Mouse (Mus musculus) hindbrain, embryonic 12.5 days (tissue): ENCODE data around the gene Tmcc1. TPM values are rescaled to one million over a fixed set of nuclear protein-coding genes. Genes with fewer than 3 reads are reported as not detected.
A peak's percentile ranks its signal among the peaks of the same experiment; 100 is the strongest.
"Not testable (repeated sequence)": the region's sequence is repeated elsewhere in the genome, so short reads cannot be mapped to it uniquely, and the experiment has no call there.

Source experiments
- ATAC-seq: fragments of 200-750 bp; cut with Nextera tagmentation; 2 replicates; pipeline ENCODE4 v1.8.0; 2017; ENCODE audit warnings: moderate TSS enrichment; ENCODE audit not compliant: low FRiP score
- H3K27ac ChIP-seq: fragments of 300-500 bp; sonication (generic); 2 replicates; pipeline ENCODE4 v1.5.1; 2016; ENCODE audit warnings: mild to moderate bottlenecking
- H3K27me3 ChIP-seq: fragments of 300-500 bp; sonication (generic); 2 replicates; pipeline ENCODE4 v1.6.1; 2016; ENCODE audit warnings: mild to moderate bottlenecking
- H3K36me3 ChIP-seq: fragments of 300-500 bp; sonication (generic); 2 replicates; pipeline ENCODE4 v1.6.1; 2016; ENCODE audit warnings: mild to moderate bottlenecking
- H3K4me1 ChIP-seq: fragments of 300-500 bp; sonication (generic); 2 replicates; pipeline ENCODE4 v1.6.1; 2016
- H3K4me2 ChIP-seq: fragments of 300-500 bp; sonication (generic); replicated peaks from 2 replicates; pipeline ENCODE4 v1.6.1; 2016; ENCODE audit warnings: mild to moderate bottlenecking
- H3K4me3 ChIP-seq: fragments of 300-500 bp; sonication (generic); 2 replicates; pipeline ENCODE4 v1.5.1; 2016; ENCODE audit warnings: mild to moderate bottlenecking
- H3K9ac ChIP-seq: fragments of 300-500 bp; sonication (generic); 2 replicates; pipeline ENCODE4 v1.6.1; 2016; ENCODE audit warnings: mild to moderate bottlenecking, moderate library complexity
- H3K9me3 ChIP-seq: fragments of 300-500 bp; sonication (generic); replicated peaks from 2 replicates; pipeline ENCODE4 v1.6.1; 2016; ENCODE audit warnings: mild to moderate bottlenecking
- WGBS: fragments of 180-500 bp; shearing (Covaris S2); methylation state at CpG from one replicate; pipeline ENCODE4 v1.1.7; 2016; 5-methylcytosine and 5-hydroxymethylcytosine counted together
- polyA plus RNA-seq: library from polyadenylated mRNA; unstranded; fragments of >200 nt; fragmentation: Nextera tagmentation; extraction: Ambion mirVana; gene quantifications from 2 replicates; pipeline ENCODE4 v1.2.1, GENCODE M21; 2016

The Tmcc1 gene
- polyA plus RNA-seq, 1 experiment from 2014 or later, result 33.0 TPM

- Histone ChIP-seq H3K4me2 (no peak overlapping the region), H3K9me3 (no peaks in the 10 kb centered on the region), H3K36me3 (no peaks in the 10 kb centered on the region; the same call in 1 of the 2 replicates), H3K4me1 (peaks cover 3% of the 10 kb centered on the region; the same call in 1 of the 2 replicates), H3K4me3 (no peak overlapping the region), H3K9ac (no peak overlapping the region), H3K27ac (no peak overlapping the region), H3K27me3 (no peaks in the 10 kb centered on the region)
- 70% methylated on average over 2 of the region's 2 CpGs for WGBS
- ATAC-seq, result no peak
These were observed 54.0 kb downstream of the Tmcc1 start for GRCm38 (mm10) chr6:116139143-116139856.

GRCm38 (mm10) chr6:116135971-116136632 is 57.2 kb downstream of the Tmcc1 start:
- Histone ChIP-seq H3K9ac (no peak overlapping the region), H3K4me1 (no peaks in the 10 kb centered on the region; the same call in 1 of the 2 replicates), H3K36me3 (peaks cover 4% of the 10 kb centered on the region; the same call in 1 of the 2 replicates), H3K27ac (no peak overlapping the region), H3K4me3 (no peak overlapping the region), H3K27me3 (no peaks in the 10 kb centered on the region), H3K9me3 (no peaks in the 10 kb centered on the region), H3K4me2 (no peak overlapping the region)
- WGBS, result 65% methylated on average over 7 of the region's 7 CpGs
- ATAC-seq, result no peak

GRCm38 (mm10) chr6:116133756-116134155 is 59.5 kb downstream of the Tmcc1 start:
- 82% methylated on average over 8 of the region's 8 CpGs for WGBS
- Histone ChIP-seq H3K36me3 (peaks cover 4% of the 10 kb centered on the region; the same call in 1 of the 2 replicates), H3K4me1 (no peaks in the 10 kb centered on the region), H3K4me3 (no peak overlapping the region), H3K27me3 (no peaks in the 10 kb centered on the region), H3K9ac (no peak overlapping the region), H3K4me2 (no peak overlapping the region), H3K9me3 (no peaks in the 10 kb centered on the region), H3K27ac (no peak overlapping the region)
- ATAC-seq, result no peak

GRCm38 (mm10) chr6:116131771-116132170 is 61.5 kb downstream of the Tmcc1 start:
- H3K27ac ChIP-seq, result no peak overlapping the region
- H3K4me1 ChIP-seq, result no peaks in the 10 kb centered on the region
- H3K9ac ChIP-seq, result no peak overlapping the region
- H3K36me3 ChIP-seq, result peaks cover 4% of the 10 kb centered on the region; the same call in 1 of the 2 replicates
- no peaks in the 10 kb centered on the region for H3K9me3 ChIP-seq
- H3K4me3 ChIP-seq, result no peak overlapping the region
- WGBS, result 90% methylated on average over 1 of the region's 1 CpGs
- no peaks in the 10 kb centered on the region for H3K27me3 ChIP-seq
- ATAC-seq, result no peak
- H3K4me2 ChIP-seq, result no peak overlapping the region

DNA sequence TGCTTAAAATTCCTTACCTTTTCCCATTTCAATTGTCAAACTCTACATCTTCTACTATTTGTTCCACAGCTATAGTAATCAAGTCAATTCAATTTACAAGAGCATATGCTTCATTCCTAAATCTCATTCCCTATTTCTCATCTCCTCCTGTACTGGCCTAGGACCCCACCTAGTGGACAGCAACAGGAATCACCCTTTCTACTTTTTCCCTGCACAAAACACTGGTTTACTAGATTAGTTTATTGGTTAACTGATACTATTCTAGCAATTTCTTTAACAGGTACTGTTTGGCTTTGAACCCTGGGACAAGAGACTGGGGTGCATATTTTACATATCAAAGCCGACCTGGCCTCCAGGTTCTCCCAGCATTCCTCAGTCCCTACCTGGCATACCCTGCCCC is 64.6 kb downstream of the Tmcc1 start:
- H3K9me3 ChIP-seq, result no peaks in the 10 kb centered on the region
- no peak overlapping the region for H3K4me2 ChIP-seq
- no peaks in the 10 kb centered on the region for H3K36me3 ChIP-seq
- H3K27me3 ChIP-seq, result no peaks in the 10 kb centered on the region
- H3K9ac ChIP-seq, result no peak overlapping the region
- no peak for ATAC-seq
- no peak overlapping the region for H3K4me3 ChIP-seq
- WGBS, result 0% methylated on average over 1 of the region's 1 CpGs
- no peak overlapping the region for H3K27ac ChIP-seq
- no peaks in the 10 kb centered on the region for H3K4me1 ChIP-seq

GRCm38 (mm10) chr6:116127918-116128443 is 65.3 kb downstream of the Tmcc1 start:
- H3K9ac ChIP-seq, result no peak overlapping the region
- H3K4me3 ChIP-seq, result no peak overlapping the region
- no peaks in the 10 kb centered on the region for H3K36me3 ChIP-seq
- no peaks in the 10 kb centered on the region for H3K4me1 ChIP-seq
- H3K9me3 ChIP-seq, result no peaks in the 10 kb centered on the region
- H3K27ac ChIP-seq, result no peak overlapping the region
- no peak for ATAC-seq
- H3K4me2 ChIP-seq, result no peak overlapping the region
- H3K27me3 ChIP-seq, result no peaks in the 10 kb centered on the region

GRCm38 (mm10) chr6:116126577-116126976 is 66.7 kb downstream of the Tmcc1 start:
- no peak for ATAC-seq
- no peaks in the 10 kb centered on the region for H3K4me1 ChIP-seq
- no peaks in the 10 kb centered on the region for H3K27me3 ChIP-seq
- no peak overlapping the region for H3K9ac ChIP-seq
- peaks cover 10% of the 10 kb centered on the region; the same call in 1 of the 2 replicates for H3K36me3 ChIP-seq
- no peak overlapping the region for H3K4me2 ChIP-seq
- no peak overlapping the region for H3K4me3 ChIP-seq
- no peaks in the 10 kb centered on the region for H3K9me3 ChIP-seq
- H3K27ac ChIP-seq, result no peak overlapping the region

GRCm38 (mm10) chr6:116122881-116123280 is 70.4 kb downstream of the Tmcc1 start:
- no peak overlapping the region for H3K27ac ChIP-seq
- H3K27me3 ChIP-seq, result no peaks in the 10 kb centered on the region
- 88% methylated on average over 1 of the region's 1 CpGs for WGBS
- H3K4me2 ChIP-seq, result no peak overlapping the region
- no peaks in the 10 kb centered on the region for H3K4me1 ChIP-seq
- peaks cover 10% of the 10 kb centered on the region; the same call in 1 of the 2 replicates for H3K36me3 ChIP-seq
- no peaks in the 10 kb centered on the region for H3K9me3 ChIP-seq
- no peak for ATAC-seq
- no peak overlapping the region for H3K4me3 ChIP-seq
- H3K9ac ChIP-seq, result no peak overlapping the region

- peaks cover 10% of the 10 kb centered on the region; the same call in 1 of the 2 replicates for H3K36me3 ChIP-seq
- 54% methylated on average over 4 of the region's 4 CpGs for WGBS
These were observed 73.6 kb downstream of the Tmcc1 start for GRCm38 (mm10) chr6:116119669-116120068.

GRCm38 (mm10) chr6:116116634-116117033 is 76.7 kb downstream of the Tmcc1 start:
- H3K27me3 ChIP-seq, H3K4me3 ChIP-seq: not testable (repeated sequence)
- 94% methylated on average over 6 of the region's 6 CpGs for WGBS

More at GRCm38 (mm10) chr6:116119669-116120068, 73.6 kb downstream of the Tmcc1 start:
- Histone ChIP-seq H3K9me3 (no peaks in the 10 kb centered on the region), H3K27ac (no peak overlapping the region), H3K9ac (no peak overlapping the region), H3K4me3 (no peak overlapping the region), H3K27me3 (no peaks in the 10 kb centered on the region), H3K4me1 (no peaks in the 10 kb centered on the region), H3K4me2 (no peak overlapping the region)
- ATAC-seq, result no peak

DNA sequence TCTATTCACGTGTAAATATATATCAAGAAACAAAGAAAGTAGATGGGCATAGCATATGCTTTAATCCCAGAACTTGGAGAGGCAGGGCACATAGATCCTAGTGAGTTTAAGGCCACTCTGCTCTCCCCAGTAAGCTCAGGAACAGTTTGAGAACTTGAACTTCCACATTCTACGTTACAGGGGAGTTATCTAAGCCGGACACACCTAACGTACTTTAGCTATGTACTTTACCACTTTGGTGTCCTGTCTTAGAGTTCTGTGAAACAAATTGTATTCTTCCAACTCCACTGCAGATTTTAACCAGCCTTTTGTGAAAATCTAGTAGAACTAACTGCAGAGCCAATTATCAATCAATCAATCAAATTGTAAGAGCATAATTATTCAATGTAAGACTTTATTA is 82.7 kb downstream of the Tmcc1 start:
- Histone ChIP-seq H3K9ac (no peak overlapping the region), H3K4me3 (no peak overlapping the region), H3K27ac (no peak overlapping the region), H3K4me2 (no peak overlapping the region), H3K4me1 (peaks cover 4% of the 10 kb centered on the region), H3K9me3 (no peaks in the 10 kb centered on the region), H3K36me3 (no peaks in the 10 kb centered on the region), H3K27me3 (no peaks in the 10 kb centered on the region)
- no peak for ATAC-seq
- WGBS, result 87% methylated on average over 4 of the region's 4 CpGs

More at GRCm38 (mm10) chr6:116116634-116117033, 76.7 kb downstream of the Tmcc1 start:
- ATAC-seq, H3K4me2 ChIP-seq, H3K9me3 ChIP-seq, H3K4me1 ChIP-seq, H3K27ac ChIP-seq, H3K9ac ChIP-seq, H3K36me3 ChIP-seq: not testable (repeated sequence)

GRCm38 (mm10) chr6:116107471-116108358 is 85.6 kb downstream of the Tmcc1 start:
- Histone ChIP-seq H3K4me2 (peak overlapping the region; percentile 80), H3K36me3 (no peaks in the 10 kb centered on the region), H3K27ac (peak overlapping the region; percentile 94), H3K9me3 (no peaks in the 10 kb centered on the region), H3K4me3 (peak overlapping the region; percentile 66), H3K9ac (peak overlapping the region; percentile 75), H3K27me3 (no peaks in the 10 kb centered on the region), H3K4me1 (peaks cover 13% of the 10 kb centered on the region)
- ATAC-seq, result peak; percentile 99
- WGBS, result 2% methylated on average over 29 of the region's 29 CpGs
